Mouse (Mus musculus) liver (tissue): Measurements from ENCODE around the gene Ivl.

Experiments
- DNase-seq: peaks from one replicate; pipeline ENCODE4 v3.0.0-alpha.2; 2020; ENCODE audit warnings: mixed read lengths

Gene Ivl

DNA sequence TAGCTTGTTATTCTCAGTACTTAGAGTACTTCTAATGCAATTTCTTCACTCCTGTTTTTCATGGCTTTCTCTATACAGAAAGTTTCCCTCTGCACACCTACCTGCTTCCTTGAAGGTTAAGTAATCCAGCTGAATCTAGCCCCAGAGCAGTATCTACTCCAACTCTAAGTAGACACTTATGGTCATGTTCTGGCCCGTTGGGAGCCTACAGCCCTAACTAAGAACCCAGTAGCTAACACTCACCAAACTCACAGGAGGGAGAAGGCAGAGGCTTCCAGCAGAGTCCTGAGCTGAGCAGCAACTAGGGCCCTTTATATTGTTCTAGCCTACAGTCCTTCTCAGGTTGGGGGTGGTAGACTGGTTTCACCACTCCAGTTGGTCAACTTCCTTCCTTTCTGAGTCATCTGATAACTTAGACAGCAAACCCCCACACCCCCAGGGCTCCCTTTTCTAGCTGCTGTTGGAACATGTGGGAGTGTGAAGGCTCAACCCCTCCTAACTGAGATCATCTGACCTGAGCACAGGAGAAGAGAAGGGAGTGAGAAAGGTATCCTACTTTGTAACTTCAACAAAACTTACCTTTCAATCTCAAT lies at the start of gene Ivl:
TSS of gene Ivl (minus strand) at position 287 of the 593 bp plus-strand sequence.
- no peak for DNase-seq

DNA sequence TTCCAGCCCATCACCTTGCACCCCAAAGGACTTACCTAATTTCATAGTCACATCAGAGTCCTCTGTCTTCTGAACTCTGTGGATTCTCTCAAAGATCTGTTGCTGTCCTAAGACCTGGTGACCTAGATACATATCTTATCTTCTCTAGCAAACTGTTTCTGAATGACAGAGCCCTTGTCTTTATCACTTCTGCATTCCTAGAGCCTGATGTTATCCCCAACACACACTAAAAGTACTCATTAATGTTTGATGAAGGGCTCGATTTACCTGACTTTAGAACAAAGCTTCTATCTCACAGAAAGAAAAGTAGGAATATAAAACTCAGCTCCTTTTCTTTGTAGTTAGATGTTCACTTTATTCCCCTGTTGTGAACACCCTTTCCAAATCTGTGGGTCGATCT lies 48.0 kb upstream of the Ivl start, which contains the start of gene Lce6a:
TSS of gene Lce6a (minus strand) at position 101 of the 400 bp plus-strand sequence.
- DNase-seq: no peak

DNA sequence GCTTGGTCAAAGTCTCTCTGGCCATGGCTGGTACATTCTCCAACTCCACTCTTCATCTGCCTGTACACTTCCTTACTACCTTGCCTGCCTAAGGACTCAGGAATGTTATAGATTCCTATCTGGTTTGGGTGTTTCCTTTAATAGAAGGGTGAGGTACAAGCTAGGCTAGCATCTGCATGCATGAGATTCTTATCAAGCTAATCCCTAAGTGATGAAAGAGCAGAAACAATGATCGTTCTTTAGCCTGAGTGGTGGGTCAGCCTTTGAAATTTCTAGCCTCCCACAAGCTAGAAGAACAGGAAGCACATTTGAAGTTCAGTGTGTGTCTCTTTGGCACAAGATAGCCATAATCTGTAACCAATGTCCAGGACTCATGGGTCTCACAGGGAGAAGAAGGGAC lies 36.3 kb upstream of the Ivl start:
- DNase-seq: no peak

DNA sequence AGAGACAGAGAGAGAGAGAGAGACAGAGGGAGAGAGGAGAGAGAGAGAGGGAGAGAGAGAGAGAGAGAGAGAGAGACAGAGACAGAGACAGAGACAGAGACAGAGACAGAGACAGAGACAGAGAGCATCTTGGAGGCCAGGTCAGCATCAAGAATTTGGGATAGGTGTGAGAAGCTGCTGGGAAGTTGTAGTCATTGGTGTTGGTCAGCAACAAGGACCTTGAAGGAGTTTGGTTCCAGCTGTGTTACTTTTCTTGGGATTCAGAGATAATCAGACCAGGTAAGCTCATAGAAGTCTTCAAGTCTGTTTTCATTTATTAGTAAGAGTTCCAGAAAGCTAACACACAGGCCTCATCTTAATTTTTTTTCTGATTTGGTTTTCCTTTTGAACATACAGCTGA lies 33.9 kb upstream of the Ivl start, which contains the start of gene 2210017I01Rik:
TSS of gene 2210017I01Rik (minus strand) at position 101 of the 400 bp plus-strand sequence.
- no peak for DNase-seq

DNA sequence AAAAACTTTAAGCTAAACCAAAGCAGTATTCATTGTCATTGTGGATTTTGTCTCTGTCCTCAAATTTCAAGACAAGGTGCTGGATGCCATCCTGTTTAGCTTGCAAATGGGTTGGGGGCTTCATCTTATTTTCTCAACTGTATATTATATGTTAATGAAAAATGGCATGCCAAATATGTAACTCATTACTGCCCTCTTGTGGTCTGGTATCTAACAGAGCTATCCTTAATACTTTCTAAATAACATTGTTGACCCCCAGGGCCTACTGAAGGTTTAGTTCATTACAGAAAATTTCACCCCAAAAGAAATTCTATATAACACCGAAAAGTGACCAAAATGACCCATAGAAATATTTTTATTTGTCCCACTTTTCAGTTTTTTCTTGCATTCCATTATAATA lies 28.6 kb upstream of the Ivl start:
- DNase-seq: no peak

DNA sequence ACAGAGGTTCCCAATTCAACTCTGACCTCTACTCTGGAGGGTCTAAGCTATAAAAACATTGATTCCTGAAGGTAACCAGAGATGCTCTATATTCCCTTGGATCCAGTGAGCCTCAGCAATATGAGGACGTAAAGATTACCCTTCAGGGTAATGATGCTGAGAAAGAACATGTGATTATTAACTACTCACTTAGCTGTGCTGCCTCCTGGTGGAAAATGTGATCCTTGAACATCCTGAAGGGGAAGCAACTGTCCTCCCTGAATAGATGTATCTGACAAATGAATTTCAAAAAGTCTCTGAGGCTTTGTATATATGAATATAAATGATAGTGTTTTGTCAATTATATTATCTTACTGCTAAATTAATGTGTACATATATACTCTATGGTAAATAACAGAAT lies 26.9 kb upstream of the Ivl start:
- no peak for DNase-seq

DNA sequence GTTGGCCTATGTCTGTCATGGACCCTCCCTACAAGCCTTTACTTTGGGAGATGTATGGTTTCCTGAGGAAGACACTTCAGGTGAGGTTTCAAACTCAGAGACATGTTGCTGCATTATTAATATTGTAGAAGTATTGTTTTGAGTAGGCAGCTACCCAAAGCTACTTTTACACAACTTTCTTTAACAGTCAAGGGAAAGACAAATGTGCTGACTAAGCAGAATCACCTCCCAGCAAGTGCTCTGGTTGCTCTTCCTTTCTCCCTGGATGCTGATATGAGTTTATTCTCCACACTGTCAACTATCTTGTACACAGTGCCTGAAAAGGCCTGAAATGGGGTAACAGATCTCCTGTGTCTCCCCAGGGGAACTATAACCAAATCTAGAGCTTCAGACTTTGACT lies 26.4 kb upstream of the Ivl start:
- DNase-seq: no peak

DNA sequence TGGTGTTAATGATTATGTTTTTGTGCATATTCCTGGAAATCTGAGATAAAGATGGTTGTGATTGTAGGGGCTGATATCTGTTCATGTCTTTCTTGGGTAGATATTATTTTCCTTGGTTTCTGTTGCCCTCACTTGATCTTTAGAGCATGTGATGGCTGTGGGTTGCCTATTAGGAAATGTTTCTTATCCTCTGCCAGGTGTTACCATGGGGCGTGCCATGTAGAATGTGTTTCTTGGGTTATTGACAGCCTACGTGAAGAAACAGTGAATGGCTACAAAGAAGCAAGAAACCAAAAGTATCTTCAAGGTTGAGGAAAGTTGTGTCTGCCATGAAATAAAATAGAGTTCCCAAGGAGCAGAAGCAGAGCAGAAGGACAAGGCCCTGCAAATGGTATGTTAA lies 24.9 kb upstream of the Ivl start:
- DNase-seq: no peak

DNA sequence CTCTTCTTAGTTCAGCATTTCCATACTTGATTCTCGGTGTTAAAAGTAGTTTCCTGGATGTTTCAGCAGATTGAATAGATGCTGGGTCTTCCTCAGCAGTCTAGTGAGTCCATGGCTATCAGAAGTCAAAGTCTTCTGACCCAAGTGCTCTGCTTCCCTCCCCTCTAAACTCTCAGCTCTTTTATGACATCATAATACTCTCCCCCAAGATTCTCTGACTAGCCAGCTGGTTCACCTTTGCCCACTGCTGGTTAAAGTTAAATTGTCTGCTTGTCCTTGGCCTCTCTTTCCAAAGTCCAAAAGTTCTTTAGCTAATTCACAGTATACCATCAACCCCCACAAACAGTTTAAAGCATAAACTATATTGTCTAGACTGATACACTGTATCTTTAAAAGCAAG lies 15.3 kb upstream of the Ivl start, which contains the start of gene Smcp:
TSS of gene Smcp (minus strand) at position 140 of the 400 bp plus-strand sequence.
- DNase-seq: no peak

DNA sequence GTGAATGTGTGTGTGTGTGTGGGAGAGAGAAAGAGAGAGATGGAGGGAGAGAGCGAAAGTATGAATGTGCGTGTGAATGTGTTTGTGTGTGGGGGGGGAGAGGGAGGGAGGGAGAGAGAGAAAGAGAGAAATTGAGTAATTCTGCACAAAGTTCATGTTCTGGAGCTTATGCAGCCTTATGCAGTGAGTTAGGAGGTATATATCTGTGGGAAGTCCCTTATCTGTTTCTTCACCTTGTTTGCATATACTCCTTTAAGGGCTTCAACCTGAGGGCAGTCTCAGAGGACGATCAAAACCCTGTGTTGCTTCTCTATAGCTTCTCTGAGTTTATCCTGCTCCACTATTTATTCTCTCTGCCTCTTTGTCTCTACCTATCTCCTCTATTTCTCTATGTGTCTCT lies 13.7 kb upstream of the Ivl start:
- no peak for DNase-seq

DNA sequence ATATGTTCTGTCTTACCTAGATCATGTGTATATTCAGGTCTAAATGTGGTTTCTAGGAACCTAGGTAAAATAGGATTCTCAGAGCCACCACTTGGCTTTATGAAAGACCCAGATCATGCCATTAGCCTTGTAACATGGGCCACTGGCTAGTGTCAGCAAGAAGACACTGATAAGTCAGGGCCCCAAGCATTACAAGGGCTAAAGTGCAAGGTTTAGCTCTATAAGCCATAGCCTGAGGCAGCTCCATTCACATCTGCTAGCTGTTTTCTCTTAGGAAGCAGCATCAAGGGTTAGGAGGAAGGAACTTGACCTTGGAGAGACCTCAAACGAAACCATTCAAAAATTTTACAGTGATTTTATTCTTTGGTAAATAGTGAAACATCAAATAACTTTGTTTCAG lies 11.5 kb upstream of the Ivl start:
- no peak for DNase-seq

DNA sequence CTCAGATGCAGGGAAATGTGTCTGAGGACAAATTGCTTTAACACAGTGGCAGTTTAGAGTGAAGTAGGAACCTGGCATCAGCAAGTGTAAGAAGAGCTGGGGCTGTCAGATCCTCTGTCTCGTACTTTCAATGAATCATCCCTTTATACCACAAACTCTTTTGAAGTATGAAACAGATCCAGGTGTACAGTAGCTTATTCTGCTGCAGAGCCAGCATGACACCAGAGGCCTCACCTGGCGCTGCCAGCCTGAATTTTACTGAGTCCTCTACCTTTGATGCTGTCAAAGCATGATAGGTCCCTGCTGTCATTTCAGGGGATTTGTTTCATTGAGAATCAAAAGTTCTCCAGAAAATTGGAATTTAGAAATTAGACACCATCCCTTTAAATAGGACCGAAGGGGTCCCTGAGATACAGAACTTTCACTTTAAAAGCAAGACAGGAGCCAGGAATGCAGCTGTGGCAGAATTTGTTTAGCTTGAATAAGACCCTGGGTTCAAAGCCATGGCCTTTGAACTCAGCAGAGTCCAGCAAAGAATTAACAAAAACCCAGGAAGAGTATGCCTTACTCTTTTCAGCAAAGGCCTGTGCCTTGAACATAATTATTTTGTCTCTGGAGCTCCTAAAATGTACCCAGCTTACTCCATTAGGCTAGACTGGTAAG lies 9.8 kb upstream of the Ivl start:
- DNase-seq: no peak

DNA sequence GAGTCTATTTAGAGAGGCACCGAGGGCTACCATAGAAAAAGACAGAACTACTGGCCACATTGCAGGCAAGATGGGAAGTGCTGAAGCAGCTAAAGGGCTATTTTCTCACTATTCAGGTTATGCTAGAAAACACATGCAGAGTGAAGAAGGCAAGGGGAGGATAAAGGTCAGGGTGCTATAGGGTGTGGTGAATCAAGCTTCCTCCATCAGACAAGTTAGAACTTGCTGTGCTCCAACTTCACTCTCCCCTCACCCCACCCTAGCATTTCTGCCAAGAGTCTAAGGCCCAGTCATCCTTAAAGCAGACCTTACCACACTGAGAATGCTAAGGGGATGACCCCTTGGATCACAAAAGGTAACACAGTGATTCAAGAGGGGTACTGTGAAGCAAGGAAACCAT lies 6.0 kb upstream of the Ivl start:
- no peak for DNase-seq

DNA sequence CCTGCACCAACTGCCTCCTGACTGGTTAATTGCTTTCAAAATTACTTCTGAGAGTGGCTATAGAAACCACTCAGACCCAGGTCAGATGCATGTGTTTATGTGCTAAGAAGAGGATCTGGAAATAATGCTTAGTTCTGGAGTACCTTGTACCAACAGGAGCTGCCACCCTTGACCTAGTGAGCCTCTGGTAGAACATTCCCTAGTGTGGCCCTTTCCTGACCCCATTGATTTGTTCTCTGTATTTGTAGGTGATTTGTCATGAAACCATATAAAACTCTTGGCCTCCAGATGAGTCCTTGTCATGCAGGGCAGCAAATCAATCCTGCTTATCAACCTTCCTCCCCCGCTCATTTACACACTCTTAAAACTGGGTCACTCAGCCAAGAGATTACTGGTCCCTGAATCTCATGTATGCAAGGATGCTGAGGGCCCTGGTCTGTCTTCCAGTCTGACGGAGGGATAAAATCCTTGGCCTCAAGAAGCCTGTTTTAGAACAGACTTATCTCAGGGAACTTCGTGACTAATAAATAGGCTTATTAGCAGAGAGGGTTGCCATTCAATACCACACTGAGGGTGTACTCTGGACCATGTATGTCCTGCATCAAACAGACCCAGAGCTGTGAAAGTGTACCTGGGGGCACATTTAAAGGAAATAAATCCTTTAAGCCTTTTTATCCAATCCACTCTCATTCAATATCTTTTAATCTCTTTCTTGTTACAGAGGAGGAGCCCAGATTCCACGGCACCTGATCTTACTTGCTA lies 5.3 kb upstream of the Ivl start:
- DNase-seq: no peak

DNA sequence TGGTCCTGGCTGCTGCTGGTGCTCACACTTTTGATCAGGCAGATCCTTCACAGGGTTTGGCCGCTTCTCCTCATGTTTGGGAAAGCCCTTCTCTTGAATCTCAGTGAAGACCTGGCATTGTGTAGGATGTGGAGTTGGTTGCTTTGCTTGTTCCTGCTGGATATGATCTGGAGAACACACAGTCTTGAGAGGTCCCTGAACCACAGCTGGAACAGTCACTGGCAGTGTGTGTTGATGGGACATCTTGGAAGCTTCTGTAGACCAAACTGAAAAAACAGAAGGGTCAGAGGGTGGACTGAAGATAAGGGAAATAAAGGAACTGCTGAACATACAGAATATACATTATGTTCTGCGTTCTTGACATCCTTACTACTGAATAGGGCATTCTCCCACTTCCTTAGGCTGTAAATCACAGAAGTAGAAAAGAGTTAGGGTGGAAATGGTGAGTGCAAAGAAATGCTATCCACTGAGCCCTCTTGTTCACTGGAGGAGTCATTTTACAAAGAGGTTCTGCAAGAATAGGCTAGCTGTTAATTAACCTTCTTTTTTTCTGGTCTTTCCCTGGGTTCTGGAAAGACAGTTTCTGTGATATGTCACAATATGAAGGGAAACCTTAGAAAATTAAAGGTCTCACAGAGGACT lies 900 bp downstream of the Ivl start:
- DNase-seq: no peak

DNA sequence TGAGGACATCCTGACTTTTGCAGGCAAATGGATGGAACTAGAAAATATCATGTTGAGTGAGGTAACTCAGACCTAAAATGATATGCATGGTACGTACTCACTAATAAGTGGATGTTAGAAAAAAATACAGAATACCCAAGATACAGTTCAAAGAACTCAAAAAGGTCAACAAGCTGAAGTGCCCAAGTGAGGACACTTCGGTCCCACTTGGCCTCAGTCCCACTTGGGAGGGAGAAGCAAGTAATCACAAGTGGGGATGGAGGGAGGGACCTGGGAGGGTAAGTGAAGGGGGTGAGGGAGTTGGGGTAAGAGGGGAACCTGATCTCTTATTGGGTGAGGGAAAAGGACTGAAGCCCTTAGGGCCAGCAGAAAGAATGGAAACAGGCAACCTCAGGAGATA lies 4.8 kb downstream of the Ivl start:
- no peak for DNase-seq

DNA sequence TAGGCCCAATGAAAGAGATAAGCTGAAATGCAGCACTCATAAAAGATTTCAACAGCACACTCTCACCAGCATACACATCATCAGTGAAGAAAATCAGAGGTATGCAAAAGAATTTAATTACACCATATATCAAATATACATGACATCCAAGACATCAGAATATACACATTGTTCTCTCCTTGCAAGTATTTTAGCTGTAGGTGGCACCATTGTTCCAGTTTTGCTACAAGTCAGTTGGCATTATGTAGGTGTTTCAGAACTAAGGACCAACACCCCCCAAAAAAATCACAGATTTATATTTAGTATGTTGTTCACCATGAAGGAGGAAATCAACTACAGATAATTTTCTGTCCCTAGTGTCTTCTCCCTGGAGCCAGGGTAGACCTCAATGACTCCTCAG lies 8.1 kb downstream of the Ivl start:
- no peak for DNase-seq

DNA sequence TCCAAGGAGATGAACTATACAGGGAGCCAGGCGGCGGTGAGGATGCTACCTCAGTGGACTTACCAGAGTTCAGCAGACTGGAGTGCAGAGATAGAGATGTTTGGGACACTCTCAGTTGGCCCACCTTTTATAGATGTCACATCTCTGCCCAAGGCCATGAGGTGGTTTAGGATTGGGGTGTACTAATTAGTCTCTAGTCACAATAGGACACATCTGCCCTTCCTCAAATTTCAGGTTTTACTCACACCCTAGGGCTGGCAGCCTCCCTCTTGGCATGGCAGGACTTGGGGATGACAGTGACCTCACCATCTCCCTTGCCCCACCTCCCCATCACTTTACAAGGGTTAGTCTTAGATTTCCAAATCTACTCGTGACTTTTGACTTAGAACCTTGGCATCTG lies 39.1 kb downstream of the Ivl start, which contains the start of gene 2310046K23Rik:
TSS of gene 2310046K23Rik (minus strand) at position 101 of the 400 bp plus-strand sequence.
- DNase-seq: no peak
